Comparison of ENCODE assay signal across 13 mouse cellular contexts in genomic region chr2:28207200-28207750, GRCm38 (mm10). TPM values are rescaled to one million over a fixed set of nuclear protein-coding genes. Genes with fewer than 3 reads are reported as not detected.
A peak's percentile ranks its signal among the peaks of the same experiment; 100 is the strongest.
DNase-seq lines count a peak whose midpoint lies in the region; ATAC-seq and TF ChIP-seq lines count a peak whose summit lies in the region.
"Had no signal": no experiment of that assay in that cellular context is flagged by ENCODE, and none has a peak within 500 bp of the region (broad histone marks: within the 10 kb centered on the region; RNA-seq: fewer than 3 reads in every experiment).

No protein-coding gene starts in this region.

- H3K27me3 ChIP-seq in limb, embryonic 11.5 days (ENCODE audit: control insufficient read depth, insufficient read depth, low read length), result 0 out of 2 replicates have a peak, but pooled peaks cover 3% of the 10 kb centered on the region
- H3K27me3 ChIP-seq in limb, embryonic 10.5 days (ENCODE audit: low read depth, poor library complexity, severe bottlenecking), result peaks cover 26% of the 10 kb centered on the region
- H3K27me3 ChIP-seq in hindbrain, postnatal 0 days (ENCODE audit: insufficient read depth, low read length), result no peaks in the 10 kb centered on the region

- ATAC-seq in limb, embryonic 11.5 days (ENCODE audit: insufficient number of reproducible peaks, low FRiP score, low TSS enrichment, low read depth), result no peak
- no peak for ATAC-seq in hindbrain, postnatal 0 days
- no peak for ATAC-seq in CD4-positive, CD25-positive, alpha-beta regulatory T cell, adult 4 months
- ATAC-seq: intestine, postnatal 0 days had no signal

- TF ChIP-seq POLR2A in olfactory bulb, adult 2 months (IDR thresholded peaks at IDR 0.05; ENCODE audit: insufficient read depth, low read depth, low read length), result no peak

- H3K4me2 ChIP-seq in limb, embryonic 11.5 days (ENCODE audit: low read depth, severe bottlenecking), result peak overlapping the region; percentile 98; the same call in 1 of the 2 replicates
- H3K4me2 ChIP-seq in hindbrain, postnatal 0 days (ENCODE audit: low read depth, low read length), result peak overlapping the region; percentile 95

- no peak overlapping the region for H3K9ac ChIP-seq in limb, embryonic 11.5 days (ENCODE audit: low read length)
- H3K9ac ChIP-seq in hindbrain, postnatal 0 days (replicated peaks; ENCODE audit: low read length), result peak overlapping the region; percentile 33; the same call in 1 of the 2 replicates

- H3K27ac ChIP-seq in limb, embryonic 11.5 days (replicated peaks; ENCODE audit: low read depth, low read length), result no peak overlapping the region
- H3K27ac ChIP-seq in limb, embryonic 10.5 days, result no peak overlapping the region
- H3K27ac ChIP-seq in hindbrain, postnatal 0 days, result no peak overlapping the region
- H3K27ac ChIP-seq in olfactory bulb, adult 2 months (ENCODE audit: insufficient read depth, low read depth, low read length), result no peak overlapping the region

- DNase-seq in cerebellum, adult 11-12 months, result peak; percentile 53
- DNase-seq in cerebellum, adult 8-10 months, result no peak
- DNase-seq in limb, embryonic 11.5 days (ENCODE audit: low spot score), result no peak
- DNase-seq in limb, embryonic 10.5 days (ENCODE audit: low spot score), result no peak
- no peak for DNase-seq in hindbrain, postnatal 0 days (ENCODE audit: low spot score)
- DNase-seq in heart, adult 8-10 months (ENCODE audit: low spot score), result no peak
- DNase-seq: kidney, postnatal 36 days; liver; lung, adult 2 months; retina, postnatal 1 day had no signal

- H3K9me3 ChIP-seq in limb, embryonic 11.5 days (ENCODE audit: control insufficient read depth, low read length), result no peaks in the 10 kb centered on the region
- no peaks in the 10 kb centered on the region for H3K9me3 ChIP-seq in limb, embryonic 10.5 days (replicated peaks)
- no peaks in the 10 kb centered on the region for H3K9me3 ChIP-seq in hindbrain, postnatal 0 days (ENCODE audit: low read length)

- H3K36me3 ChIP-seq in limb, embryonic 11.5 days (ENCODE audit: control insufficient read depth, insufficient read depth, low read length), result no peaks in the 10 kb centered on the region
- H3K36me3 ChIP-seq in limb, embryonic 10.5 days, result peaks cover 27% of the 10 kb centered on the region
- no peaks in the 10 kb centered on the region for H3K36me3 ChIP-seq in hindbrain, postnatal 0 days (ENCODE audit: insufficient read depth, low read length)

- no peak overlapping the region for H3K4me3 ChIP-seq in limb, embryonic 11.5 days (ENCODE audit: low read depth, low read length)
- no peak overlapping the region for H3K4me3 ChIP-seq in limb, embryonic 10.5 days
- peak overlapping the region; percentile 15 for H3K4me3 ChIP-seq in hindbrain, postnatal 0 days (ENCODE audit: low read length)
- peak overlapping the region; percentile 16; the same call in 1 of the 2 replicates for H3K4me3 ChIP-seq in olfactory bulb, adult 2 months (ENCODE audit: insufficient read depth, low read depth, low read length)

- H3K4me1 ChIP-seq in limb, embryonic 11.5 days (ENCODE audit: control insufficient read depth, insufficient read depth, low read length), result peaks cover 3% of the 10 kb centered on the region
- peaks cover 66% of the 10 kb centered on the region for H3K4me1 ChIP-seq in limb, embryonic 10.5 days
- no peaks in the 10 kb centered on the region; the same call in 1 of the 2 replicates for H3K4me1 ChIP-seq in hindbrain, postnatal 0 days (ENCODE audit: insufficient read depth, low read length)
- peaks cover 53% of the 10 kb centered on the region for H3K4me1 ChIP-seq in olfactory bulb, adult 2 months (ENCODE audit: control insufficient read depth, insufficient read depth, low read length)

- 87% methylated on average over 3 of the region's 3 CpGs for WGBS in limb, embryonic 11.5 days
- 80% methylated on average over 3 of the region's 3 CpGs for WGBS in limb, embryonic 10.5 days
- 70% methylated on average over 3 of the region's 3 CpGs for WGBS in hindbrain, postnatal 0 days
- WGBS in olfactory bulb, adult 2 months, result 69% methylated on average over 3 of the region's 3 CpGs

- no peak for TF ChIP-seq CTCF in hindbrain, postnatal 0 days (IDR thresholded peaks at IDR 0.05; ENCODE audit: low read depth)
- no peak for TF ChIP-seq CTCF in olfactory bulb, adult 2 months (IDR thresholded peaks at IDR 0.05; ENCODE audit: insufficient read depth, low read depth, low read length)

RNA-seq across cellular contexts. Expression of gene Olfm1, which starts 14.5 kb away (rescaled TPM):
- polyA plus RNA-seq in limb, embryonic 11.5 days (2014; fragmentation: Nextera tagmentation; extraction: Ambion mirVana), result 15.9 and 19.3 TPM in 2 replicates
- polyA plus RNA-seq in limb, embryonic 10.5 days (2016; fragmentation: Nextera tagmentation; extraction: Ambion mirVana), result 13.2 and 20.0 TPM in 2 replicates
- 460 and 484 TPM in 2 replicates for total RNA-seq in hindbrain, postnatal 0 days (2014; rRNA removed)
- 346 and 367 TPM in 2 replicates for polyA plus RNA-seq in hindbrain, postnatal 0 days (2015; fragmentation: Nextera tagmentation; extraction: Ambion mirVana)
- 171 TPM in 1 of 2 replicates, not detected in the other for polyA plus RNA-seq in olfactory bulb, adult 2 months (2012; ENCODE audit: insufficient read depth, insufficient read length, low replicate concordance, missing spikeins)
- 10 to 100 TPM in 3 of 4 experiments, 1 to 10 TPM in 1; 7.3 to 10.8 (median 10.6) TPM for total RNA-seq in heart, adult 8-10 months (2022)
- polyA plus RNA-seq in CD4-positive, CD25-positive, alpha-beta regulatory T cell, adult 4 months (2017; shearing (Covaris generic)), result not detected

Comparison
In these comparisons a context has a peak if more than half of its experiments do, and no peak if none do; other contexts are left out.
1. H3K4me3 ChIP-seq: peak in hindbrain, postnatal 0 days (single experiment) and olfactory bulb, adult 2 months (single experiment); none in limb, embryonic 11.5 days (single experiment) and limb, embryonic 10.5 days (single experiment).
2. RNA of gene Olfm1, which starts 14.5 kb away (polyA plus RNA-seq): 346 to 367 TPM in hindbrain, postnatal 0 days, 171 TPM in olfactory bulb, adult 2 months, 15.9 to 19.3 TPM in limb, embryonic 11.5 days and 13.2 to 20.0 TPM in limb, embryonic 10.5 days; not detected in CD4-positive, CD25-positive, alpha-beta regulatory T cell, adult 4 months; every median in the first group is over 10 times any median in the second.